Mouse (Mus musculus) embryonic facial prominence, embryonic 11.5 days (tissue): ENCODE data around the gene Serp2. TPM values are rescaled to one million over a fixed set of nuclear protein-coding genes. Genes with fewer than 3 reads are reported as not detected.

Experiments used
- ATAC-seq: fragments of 200-750 bp; cut with Nextera tagmentation; replicated peaks from 2 replicates; pipeline ENCODE4 v1.8.0; 2017; ENCODE audit warnings: low read depth; ENCODE audit not compliant: insufficient number of reproducible peaks, low FRiP score, low TSS enrichment
- DNase-seq: peaks from one replicate; pipeline ENCODE4 v3.0.0-alpha.2; 2015; ENCODE audit warnings: low spot score
- H3K27ac ChIP-seq: fragments of 300-500 bp; sonication (generic); replicated peaks from 2 replicates; pipeline ENCODE4 v1.5.1; 2014; ENCODE audit warnings: mild to moderate bottlenecking, low read depth, low read length, control low read depth
- H3K27me3 ChIP-seq: fragments of 300-500 bp; sonication (generic); 2 replicates; pipeline ENCODE4 v1.6.1; 2014; ENCODE audit warnings: mild to moderate bottlenecking, low read length, moderate library complexity, mixed read lengths; ENCODE audit not compliant: control insufficient read depth, insufficient read depth
- H3K36me3 ChIP-seq: fragments of 300-500 bp; sonication (generic); replicated peaks from 2 replicates; pipeline ENCODE4 v1.6.1; 2014; ENCODE audit warnings: low read depth, mild to moderate bottlenecking, low read length, moderate library complexity, mixed read lengths; ENCODE audit not compliant: control insufficient read depth, insufficient read depth
- H3K4me1 ChIP-seq: fragments of 300-500 bp; sonication (generic); 2 replicates; pipeline ENCODE4 v1.6.1; 2014; ENCODE audit warnings: low read length, mixed read lengths; ENCODE audit not compliant: control insufficient read depth, insufficient read depth
- H3K4me2 ChIP-seq: fragments of 300-500 bp; sonication (generic); 2 replicates; pipeline ENCODE4 v1.6.1; 2014; ENCODE audit warnings: low read depth, mild to moderate bottlenecking, control low read depth, low read length, moderate library complexity
- H3K4me3 ChIP-seq: fragments of 300-500 bp; sonication (generic); 2 replicates; pipeline ENCODE4 v1.5.1; 2014; ENCODE audit warnings: low read depth, low read length, control low read depth
- H3K9ac ChIP-seq: fragments of 300-500 bp; sonication (generic); replicated peaks from 2 replicates; pipeline ENCODE4 v1.6.1; 2014; ENCODE audit warnings: mild to moderate bottlenecking, control low read depth, low read length
- H3K9me3 ChIP-seq: fragments of 300-500 bp; sonication (generic); replicated peaks from 2 replicates; pipeline ENCODE4 v1.6.1; 2016; ENCODE audit warnings: mild to moderate bottlenecking, low read length, inconsistent platforms, mixed read lengths; ENCODE audit not compliant: control insufficient read depth
- WGBS: fragments of 180-500 bp; shearing (Covaris S2); extraction: QIAGEN DNeasy Blood & Tissue Kit; methylation state at CpG from one replicate; pipeline ENCODE4 v1.1.7; 2014; 5-methylcytosine and 5-hydroxymethylcytosine counted together
- polyA plus RNA-seq: library from polyadenylated mRNA; unstranded; fragments of >200 nt; fragmentation: Nextera tagmentation; extraction: Ambion mirVana; gene quantifications from 2 replicates; pipeline ENCODE4 v1.2.1, GENCODE M21; 2014

Serp2 gene
- polyA plus RNA-seq, 1 experiment from 2014 or later = 23.7 TPM

GRCm38 (mm10) chr14:76495022-76495421 lies 61.7 kb downstream of the Serp2 start:
- ATAC-seq (0 out of 2 replicates have a peak, but pooled peaks have one; percentile 20), DNase-seq (peak; percentile 20)
- Histone ChIP-seq H3K4me1 (no peaks in the 10 kb centered on the region), H3K4me3 (no peak overlapping the region), H3K27ac (no peak overlapping the region), H3K36me3 (no peaks in the 10 kb centered on the region), H3K9me3 (no peaks in the 10 kb centered on the region), H3K27me3 (no peaks in the 10 kb centered on the region), H3K4me2 (no peak overlapping the region), H3K9ac (no peak overlapping the region)
- WGBS = 32% methylated on average over 5 of the region's 5 CpGs

- Histone ChIP-seq H3K27me3 (no peaks in the 10 kb centered on the region), H3K4me3 (no peak overlapping the region), H3K9ac (no peak overlapping the region; the same call in 1 of the 2 replicates), H3K27ac (peak overlapping the region; percentile 23; the same call in 1 of the 2 replicates), H3K36me3 (no peaks in the 10 kb centered on the region), H3K9me3 (no peaks in the 10 kb centered on the region), H3K4me1 (peaks cover 7% of the 10 kb centered on the region), H3K4me2 (no peak overlapping the region)
- no peak for ATAC-seq
- 94% methylated on average over 2 of the region's 2 CpGs for WGBS
- DNase-seq = no peak
Observed at GRCm38 (mm10) chr14:76489128-76489527, 67.6 kb downstream of the Serp2 start.

- WGBS = 48% methylated on average over 18 of the region's 18 CpGs
- no peak overlapping the region; the same call in 1 of the 2 replicates for H3K9ac ChIP-seq
- peaks cover 7% of the 10 kb centered on the region for H3K4me1 ChIP-seq
- ATAC-seq (0 out of 2 replicates have a peak, but pooled peaks have one; percentile 23), DNase-seq (peak; percentile 76)
- no peak overlapping the region for H3K4me2 ChIP-seq
- H3K36me3 ChIP-seq = no peaks in the 10 kb centered on the region
- peak overlapping the region; percentile 23 for H3K27ac ChIP-seq
- no peaks in the 10 kb centered on the region for H3K27me3 ChIP-seq
- no peak overlapping the region for H3K4me3 ChIP-seq
- H3K9me3 ChIP-seq = no peaks in the 10 kb centered on the region
Observed at GRCm38 (mm10) chr14:76488101-76489044, 68.3 kb downstream of the Serp2 start.

- Histone ChIP-seq H3K27me3 (no peaks in the 10 kb centered on the region), H3K4me3 (no peak overlapping the region), H3K4me2 (no peak overlapping the region), H3K27ac (no peak overlapping the region), H3K36me3 (no peaks in the 10 kb centered on the region), H3K9ac (no peak overlapping the region), H3K4me1 (peaks cover 7% of the 10 kb centered on the region), H3K9me3 (no peaks in the 10 kb centered on the region)
- WGBS = 91% methylated on average over 15 of the region's 16 CpGs
- ATAC-seq (no peak), DNase-seq (no peak)
Observed at GRCm38 (mm10) chr14:76487609-76488008, 69.1 kb downstream of the Serp2 start.

GRCm38 (mm10) chr14:76483701-76484100 lies 73.0 kb downstream of the Serp2 start:
- Histone ChIP-seq H3K4me1 (peaks cover 7% of the 10 kb centered on the region), H3K36me3 (no peaks in the 10 kb centered on the region), H3K4me3 (no peak overlapping the region), H3K27ac (no peak overlapping the region), H3K9me3 (no peaks in the 10 kb centered on the region), H3K27me3 (no peaks in the 10 kb centered on the region), H3K9ac (no peak overlapping the region), H3K4me2 (no peak overlapping the region)
- ATAC-seq = no peak
- 90% methylated on average over 1 of the region's 1 CpGs for WGBS
- DNase-seq = no peak

Other genes starting within 250 kb of the Serp2 start
- gene Tsc22d1, start 141.9 kb downstream of the Serp2 start, polyA plus RNA-seq = 559 and 576 TPM in 2 replicates